Mouse (Mus musculus): ENCODE results near the gene Son. TPM values are rescaled to one million over a fixed set of nuclear protein-coding genes. Genes with fewer than 3 reads are reported as not detected.

Gene Son
- total and polyA plus RNA-seq, 2 experiments: 59.5 to 106 TPM

GRCm38 (mm10) chr16:91698995-91699394 is 51.7 kb downstream of the Son start:
- Histone ChIP-seq H3K27ac (replicated peaks; ENCODE audit: insufficient read depth, low read depth, low read length) (no peak overlapping the region), H3K4me1 (ENCODE audit: control insufficient read depth, insufficient read depth, low read length) (peaks cover 1% of the 10 kb centered on the region; the same call in 1 of the 2 replicates), H3K27me3 (ENCODE audit: control insufficient read depth, insufficient read depth, low read length) (no peaks in the 10 kb centered on the region), H3K4me3 (ENCODE audit: insufficient read depth, low read depth, low read length) (no peak overlapping the region), H3K79me2 (ENCODE audit: control insufficient read depth, insufficient read depth, low read length) (no peaks in the 10 kb centered on the region), H3K36me3 (ENCODE audit: control insufficient read depth, insufficient read depth, low read length) (peaks cover 12% of the 10 kb centered on the region), H3K9ac (ENCODE audit: low read depth, low read length) (no peak overlapping the region)
- no peak for DNase-seq (ENCODE audit: extremely low read depth, low read depth, low spot score)
- 100% methylated on average over 1 of the region's 1 CpGs for WGBS
- TF ChIP-seq POLR2A (IDR thresholded peaks at IDR 0.05; ENCODE audit: extremely low read depth, insufficient read depth, low read length) (no peak), CTCF (IDR thresholded peaks at IDR 0.05; ENCODE audit: low read depth, low read length) (no peak)

- no peak overlapping the region for H3K4me3 ChIP-seq (ENCODE audit: insufficient read depth, low read depth, low read length)
- 92% methylated on average over 13 of the region's 13 CpGs for WGBS
- H3K4me1 ChIP-seq (ENCODE audit: control insufficient read depth, insufficient read depth, low read length): no peaks in the 10 kb centered on the region
- H3K27me3 ChIP-seq (ENCODE audit: control insufficient read depth, insufficient read depth, low read length): no peaks in the 10 kb centered on the region
- DNase-seq (ENCODE audit: extremely low read depth, low read depth, low spot score): no peak
- peaks cover 11% of the 10 kb centered on the region; the same call in 1 of the 2 replicates for H3K36me3 ChIP-seq (ENCODE audit: control insufficient read depth, insufficient read depth, low read length)
- no peak overlapping the region for H3K27ac ChIP-seq (replicated peaks; ENCODE audit: insufficient read depth, low read depth, low read length)
- H3K79me2 ChIP-seq (ENCODE audit: control insufficient read depth, insufficient read depth, low read length): no peaks in the 10 kb centered on the region
- no peak for TF ChIP-seq CTCF (IDR thresholded peaks at IDR 0.05; ENCODE audit: low read depth, low read length)
- no peak for TF ChIP-seq POLR2A (IDR thresholded peaks at IDR 0.05; ENCODE audit: extremely low read depth, insufficient read depth, low read length)
- H3K9ac ChIP-seq (ENCODE audit: low read depth, low read length): no peak overlapping the region
These were observed 54.6 kb downstream of the Son start for GRCm38 (mm10) chr16:91701908-91702307.

- WGBS: 88% methylated on average over 3 of the region's 3 CpGs
These were observed 55.5 kb downstream of the Son start for GRCm38 (mm10) chr16:91702771-91703188.

GRCm38 (mm10) chr16:91704603-91705340 is 57.5 kb downstream of the Son start:
- Histone ChIP-seq H3K79me2 (ENCODE audit: control insufficient read depth, insufficient read depth, low read length) (no peaks in the 10 kb centered on the region), H3K27me3 (ENCODE audit: control insufficient read depth, insufficient read depth, low read length) (no peaks in the 10 kb centered on the region), H3K27ac (replicated peaks; ENCODE audit: insufficient read depth, low read depth, low read length) (no peak overlapping the region), H3K4me3 (ENCODE audit: insufficient read depth, low read depth, low read length) (no peak overlapping the region), H3K9ac (ENCODE audit: low read depth, low read length) (no peak overlapping the region), H3K36me3 (ENCODE audit: control insufficient read depth, insufficient read depth, low read length) (peaks cover 7% of the 10 kb centered on the region), H3K4me1 (ENCODE audit: control insufficient read depth, insufficient read depth, low read length) (no peaks in the 10 kb centered on the region)
- 90% methylated on average over 14 of the region's 14 CpGs for WGBS
- DNase-seq (ENCODE audit: extremely low read depth, low read depth, low spot score): no peak
- no peak for TF ChIP-seq POLR2A (IDR thresholded peaks at IDR 0.05; ENCODE audit: extremely low read depth, insufficient read depth, low read length)
- 0 out of 2 replicates have a peak, but pooled peaks have one; percentile 1 for TF ChIP-seq CTCF (IDR thresholded peaks at IDR 0.05; ENCODE audit: low read depth, low read length)

More at GRCm38 (mm10) chr16:91702771-91703188, 55.5 kb downstream of the Son start:
- H3K9ac ChIP-seq (ENCODE audit: low read depth, low read length): no peak overlapping the region
- no peak overlapping the region for H3K27ac ChIP-seq (replicated peaks; ENCODE audit: insufficient read depth, low read depth, low read length)
- TF ChIP-seq POLR2A (IDR thresholded peaks at IDR 0.05; ENCODE audit: extremely low read depth, insufficient read depth, low read length) (no peak), CTCF (IDR thresholded peaks at IDR 0.05; ENCODE audit: low read depth, low read length) (no peak)
- H3K4me1 ChIP-seq (ENCODE audit: control insufficient read depth, insufficient read depth, low read length): no peaks in the 10 kb centered on the region
- no peak overlapping the region for H3K4me3 ChIP-seq (ENCODE audit: insufficient read depth, low read depth, low read length)
- no peaks in the 10 kb centered on the region for H3K27me3 ChIP-seq (ENCODE audit: control insufficient read depth, insufficient read depth, low read length)
- no peaks in the 10 kb centered on the region for H3K79me2 ChIP-seq (ENCODE audit: control insufficient read depth, insufficient read depth, low read length)
- peaks cover 15% of the 10 kb centered on the region for H3K36me3 ChIP-seq (ENCODE audit: control insufficient read depth, insufficient read depth, low read length)
- DNase-seq (ENCODE audit: extremely low read depth, low read depth, low spot score): no peak

- WGBS: 71% methylated on average over 7 of the region's 7 CpGs
- no peak overlapping the region for H3K4me3 ChIP-seq (ENCODE audit: insufficient read depth, low read depth, low read length)
- H3K79me2 ChIP-seq (ENCODE audit: control insufficient read depth, insufficient read depth, low read length): no peaks in the 10 kb centered on the region
- no peak for DNase-seq (ENCODE audit: extremely low read depth, low read depth, low spot score)
- no peak overlapping the region for H3K9ac ChIP-seq (ENCODE audit: low read depth, low read length)
- TF ChIP-seq POLR2A (IDR thresholded peaks at IDR 0.05; ENCODE audit: extremely low read depth, insufficient read depth, low read length): no peak
- no peak for TF ChIP-seq CTCF (IDR thresholded peaks at IDR 0.05; ENCODE audit: low read depth, low read length)
- no peaks in the 10 kb centered on the region for H3K4me1 ChIP-seq (ENCODE audit: control insufficient read depth, insufficient read depth, low read length)
- H3K36me3 ChIP-seq (ENCODE audit: control insufficient read depth, insufficient read depth, low read length): peaks cover 8% of the 10 kb centered on the region
- no peak overlapping the region for H3K27ac ChIP-seq (replicated peaks; ENCODE audit: insufficient read depth, low read depth, low read length)
- no peaks in the 10 kb centered on the region for H3K27me3 ChIP-seq (ENCODE audit: control insufficient read depth, insufficient read depth, low read length)
These were observed 62.9 kb downstream of the Son start for GRCm38 (mm10) chr16:91710241-91710640.

GRCm38 (mm10) chr16:91716927-91717349 is 69.6 kb downstream of the Son start:
- WGBS: 75% methylated on average over 11 of the region's 11 CpGs
- Histone ChIP-seq H3K27ac (replicated peaks; ENCODE audit: insufficient read depth, low read depth, low read length) (no peak overlapping the region), H3K27me3 (ENCODE audit: control insufficient read depth, insufficient read depth, low read length) (no peaks in the 10 kb centered on the region), H3K4me3 (ENCODE audit: insufficient read depth, low read depth, low read length) (no peak overlapping the region), H3K79me2 (ENCODE audit: control insufficient read depth, insufficient read depth, low read length) (0 out of 2 replicates have a peak, but pooled peaks cover 3% of the 10 kb centered on the region), H3K36me3 (ENCODE audit: control insufficient read depth, insufficient read depth, low read length) (peaks cover 5% of the 10 kb centered on the region; the same call in 1 of the 2 replicates), H3K9ac (ENCODE audit: low read depth, low read length) (no peak overlapping the region), H3K4me1 (ENCODE audit: control insufficient read depth, insufficient read depth, low read length) (no peaks in the 10 kb centered on the region)
- TF ChIP-seq CTCF (IDR thresholded peaks at IDR 0.05; ENCODE audit: low read depth, low read length) (no peak), POLR2A (IDR thresholded peaks at IDR 0.05; ENCODE audit: extremely low read depth, insufficient read depth, low read length) (no peak)
- peak; percentile 34 for DNase-seq (ENCODE audit: extremely low read depth, low read depth, low spot score)

Measured in liver, adult 2 months (tissue).